Mouse (Mus musculus) adrenal gland, adult 8-10 months (tissue): ENCODE data around the gene Vmn1r223. TPM values are rescaled to one million over a fixed set of nuclear protein-coding genes. Genes with fewer than 3 reads are reported as not detected.
A peak's percentile ranks its signal among the peaks of the same experiment; 100 is the strongest.
"Not testable (repeated sequence)": the region's sequence is repeated elsewhere in the genome, so short reads cannot be mapped to it uniquely, and the experiment has no call there.

Source experiments
- DNase-seq: peaks from one replicate; pipeline ENCODE4 v3.0.0; 2022
- total RNA-seq, 4 experiments: library from RNA; stranded (reverse); gene quantifications; 2 replicates each; pipeline ENCODE4 v1.2.4; 2022

Vmn1r223 gene
- not detected for total RNA-seq

- not testable (repeated sequence) for DNase-seq
Observed at GRCm38 (mm10) chr13:23246834-23247233, at the start of gene Vmn1r223. TSS of gene Vmn1r223 (plus strand) at chr13:23247134.

GRCm38 (mm10) chr13:23203885-23204284 is 43.0 kb upstream of the Vmn1r223 start:
- DNase-seq: not testable (repeated sequence)

GRCm38 (mm10) chr13:23213827-23214226 is 33.1 kb upstream of the Vmn1r223 start, which contains the start of gene Vmn1r221:
TSS of gene Vmn1r221 (plus strand) at chr13:23214127.
- not testable (repeated sequence) for DNase-seq

- not testable (repeated sequence) for DNase-seq
Observed at GRCm38 (mm10) chr13:23235847-23236246, 11.1 kb upstream of the Vmn1r223 start, which contains the start of gene Vmn1r222. TSS of gene Vmn1r222 (minus strand) at chr13:23235947.

- DNase-seq: no peak
Observed at GRCm38 (mm10) chr13:23258546-23259048, 11.7 kb downstream of the Vmn1r223 start.

GRCm38 (mm10) chr13:23268606-23269005 is 21.7 kb downstream of the Vmn1r223 start:
- DNase-seq: not testable (repeated sequence)

- not testable (repeated sequence) for DNase-seq
Observed at GRCm38 (mm10) chr13:23269127-23269526, 22.2 kb downstream of the Vmn1r223 start.

GRCm38 (mm10) chr13:23269681-23270080 is 22.7 kb downstream of the Vmn1r223 start:
- DNase-seq: no peak

- DNase-seq: no peak
Observed at GRCm38 (mm10) chr13:23270321-23271101, 23.6 kb downstream of the Vmn1r223 start.

GRCm38 (mm10) chr13:23279576-23279975 is 32.6 kb downstream of the Vmn1r223 start:
- DNase-seq: no peak

- DNase-seq: no peak
Observed at GRCm38 (mm10) chr13:23279992-23280391, 33.1 kb downstream of the Vmn1r223 start.

GRCm38 (mm10) chr13:23285191-23285920 is 38.4 kb downstream of the Vmn1r223 start:
- DNase-seq: no peak

- DNase-seq: no peak
Observed at GRCm38 (mm10) chr13:23285921-23286720, 39.2 kb downstream of the Vmn1r223 start.

- DNase-seq: no peak
Observed at GRCm38 (mm10) chr13:23286721-23287362, 39.9 kb downstream of the Vmn1r223 start.

- no peak for DNase-seq
Observed at GRCm38 (mm10) chr13:23297737-23298136, 50.8 kb downstream of the Vmn1r223 start.

- DNase-seq: no peak
Observed at GRCm38 (mm10) chr13:23298445-23299232, 51.7 kb downstream of the Vmn1r223 start.

GRCm38 (mm10) chr13:23299276-23299998 is 52.5 kb downstream of the Vmn1r223 start:
- no peak for DNase-seq

GRCm38 (mm10) chr13:23299999-23300341 is 53.0 kb downstream of the Vmn1r223 start:
- DNase-seq: peak; percentile 17
